Mouse (Mus musculus) embryo, embryonic 9.5 days (tissue): ENCODE results near the gene Ckap4.
"Not testable (repeated sequence)": the region's sequence is repeated elsewhere in the genome, so short reads cannot be mapped to it uniquely, and the experiment has no call there.

Experiments used
- DNase-seq: peaks from one replicate; pipeline ENCODE4 v3.0.0-alpha.2; 2017; ENCODE audit errors: extremely low spot score

The Ckap4 gene

DNA sequence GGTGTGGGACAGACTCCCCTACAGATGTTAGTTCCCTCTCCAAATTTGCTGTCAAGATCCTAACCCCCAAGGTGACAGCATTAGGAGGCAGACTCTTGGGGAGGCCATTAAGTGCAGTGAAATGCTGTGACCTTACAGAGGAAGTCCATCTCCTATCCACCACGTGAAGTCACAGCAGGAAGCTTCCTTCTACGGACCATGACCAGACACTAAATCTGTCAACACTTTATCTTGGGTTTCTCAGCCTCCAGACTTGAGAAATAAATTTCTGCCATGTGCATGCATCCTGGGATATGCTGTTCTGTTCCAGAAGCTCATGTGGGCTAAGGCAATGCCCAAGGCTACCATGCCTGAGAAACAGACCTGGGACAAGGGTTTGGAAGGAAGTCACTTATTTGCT lies 35.0 kb downstream of the Ckap4 start:
- no peak for DNase-seq

DNA sequence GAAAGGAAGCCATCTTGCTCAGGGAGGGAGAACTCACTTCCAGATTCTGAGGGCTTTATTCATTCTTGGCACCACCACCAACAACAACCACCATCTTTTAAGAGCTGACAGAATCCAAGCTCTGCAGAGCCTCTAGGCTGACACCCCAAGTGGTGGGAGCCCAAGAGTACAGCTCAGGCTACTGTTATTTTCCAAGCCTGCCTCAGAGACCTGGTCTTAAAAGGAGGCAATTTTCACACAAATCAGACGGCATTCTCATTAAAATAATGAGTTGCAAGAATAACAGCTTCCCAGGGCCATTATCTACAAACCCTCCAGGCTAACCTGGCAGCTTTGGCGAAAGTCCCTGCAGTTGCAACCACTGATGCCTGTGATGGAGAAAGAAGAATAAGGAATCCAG lies 37.1 kb downstream of the Ckap4 start:
- no peak for DNase-seq

DNA sequence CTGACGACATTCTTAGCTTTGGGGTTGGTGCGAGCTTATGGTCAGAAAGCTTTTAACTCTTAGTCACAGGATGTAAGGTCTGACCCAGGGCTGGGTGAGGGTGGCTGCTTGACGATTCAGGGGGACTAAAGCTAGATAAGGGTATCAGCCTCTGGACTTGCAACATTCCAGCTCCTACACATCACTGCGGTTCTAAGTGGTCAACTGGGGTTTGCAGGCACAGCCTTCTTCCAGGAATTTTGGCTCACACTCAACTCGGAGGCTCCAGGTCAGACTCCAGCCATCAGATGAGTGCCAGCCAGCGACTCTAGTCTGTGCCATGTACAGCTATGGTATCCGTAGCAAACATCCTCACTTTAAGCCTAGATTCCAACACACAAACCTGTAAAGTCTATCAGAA lies 39.4 kb downstream of the Ckap4 start:
- no peak for DNase-seq

DNA sequence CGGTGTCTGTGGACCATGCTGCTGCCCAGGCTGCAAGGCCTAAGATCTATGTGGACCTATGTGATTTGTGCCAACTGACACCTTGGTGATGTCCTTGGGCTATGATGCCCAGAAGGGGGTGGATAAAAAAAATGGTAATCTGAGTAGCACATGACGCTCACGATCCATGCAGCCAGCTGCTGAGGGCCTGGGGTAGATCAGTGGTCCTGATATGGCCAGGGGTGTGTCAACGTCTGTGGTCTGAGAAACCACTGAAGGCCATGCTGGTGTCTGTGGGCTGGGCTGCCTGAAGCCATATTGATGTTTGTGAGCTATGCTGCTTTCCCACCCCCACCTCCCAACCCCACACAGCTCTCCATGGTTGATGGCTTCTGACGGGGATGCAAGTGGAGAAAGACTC lies 43.7 kb downstream of the Ckap4 start:
- DNase-seq: no peak

DNA sequence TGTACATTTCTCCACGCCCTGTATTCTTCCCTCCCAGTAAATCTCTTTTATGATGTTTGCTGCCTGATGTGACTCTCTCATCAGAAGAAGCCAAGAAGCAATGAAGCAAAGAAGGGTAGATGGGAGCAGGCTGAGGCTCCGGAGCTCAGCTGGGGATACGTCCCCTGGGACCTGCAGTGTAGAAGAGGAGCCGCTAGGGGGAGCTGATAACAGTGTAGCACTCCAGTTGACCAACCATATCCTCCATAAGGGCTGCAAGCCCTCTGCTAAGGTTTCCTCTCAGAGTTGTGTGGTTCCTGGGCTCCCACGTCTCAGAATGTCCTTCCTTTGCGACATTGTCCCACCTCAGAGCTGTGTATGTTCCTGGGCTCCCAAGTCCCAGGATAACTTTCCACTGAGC lies 45.5 kb downstream of the Ckap4 start:
- DNase-seq: peak; percentile 56

DNA sequence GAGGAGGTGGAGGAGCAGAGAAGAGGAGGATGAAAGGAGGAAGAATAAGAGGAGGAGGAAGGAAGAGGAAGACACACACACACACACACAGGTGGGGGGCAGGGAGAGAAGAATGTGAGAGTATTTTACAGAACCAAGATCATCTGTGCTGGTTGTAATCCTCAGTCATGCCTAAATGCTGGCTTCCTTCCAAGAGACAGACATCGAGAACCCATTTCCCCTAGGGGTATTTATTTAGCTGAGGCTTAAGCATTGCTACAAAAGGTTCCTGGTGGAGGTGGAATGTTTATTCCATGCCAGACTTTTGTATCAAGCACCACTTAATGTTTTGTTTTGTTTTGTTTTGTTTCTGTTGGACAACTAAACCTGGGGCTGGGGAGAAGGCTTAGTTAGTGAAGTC lies 49.2 kb downstream of the Ckap4 start:
- DNase-seq: no peak

DNA sequence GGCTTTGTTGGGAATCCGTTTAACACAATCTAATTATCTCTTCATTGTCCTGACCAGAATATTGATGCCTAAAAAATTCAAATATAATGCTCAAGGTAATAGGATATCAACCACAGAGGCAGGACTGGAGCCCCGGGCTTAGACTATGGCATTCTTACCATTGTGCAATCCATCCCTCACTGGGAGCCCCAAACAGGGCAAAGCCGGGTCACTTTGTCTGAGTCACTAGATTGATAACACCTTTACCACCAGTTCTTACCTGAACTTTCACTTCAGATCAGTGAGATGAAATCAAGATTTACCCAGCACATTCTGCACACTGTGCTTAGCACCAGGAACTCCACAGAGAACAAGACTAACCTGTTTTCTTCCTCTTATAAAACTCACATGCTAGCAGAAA lies 50.3 kb downstream of the Ckap4 start:
- DNase-seq: no peak

DNA sequence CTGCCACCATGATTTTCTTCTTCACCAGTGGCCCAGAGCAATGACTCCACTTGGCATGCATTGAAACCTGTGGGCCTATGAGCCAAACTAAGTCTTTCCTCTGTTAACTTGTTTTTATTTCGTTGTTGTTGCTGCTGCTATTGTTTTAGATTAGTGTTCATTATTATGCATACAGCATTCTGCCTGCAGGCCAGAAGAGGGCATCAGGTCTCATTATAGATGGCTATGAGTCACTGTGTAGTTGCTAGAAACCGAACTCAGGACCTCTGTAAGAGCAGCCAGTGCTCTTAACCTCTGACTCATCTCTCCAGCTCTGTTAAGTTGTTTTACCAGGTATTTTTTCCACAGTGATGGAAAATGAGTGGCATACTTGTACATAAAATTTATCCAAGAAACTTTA lies 50.8 kb downstream of the Ckap4 start:
- no peak for DNase-seq

DNA sequence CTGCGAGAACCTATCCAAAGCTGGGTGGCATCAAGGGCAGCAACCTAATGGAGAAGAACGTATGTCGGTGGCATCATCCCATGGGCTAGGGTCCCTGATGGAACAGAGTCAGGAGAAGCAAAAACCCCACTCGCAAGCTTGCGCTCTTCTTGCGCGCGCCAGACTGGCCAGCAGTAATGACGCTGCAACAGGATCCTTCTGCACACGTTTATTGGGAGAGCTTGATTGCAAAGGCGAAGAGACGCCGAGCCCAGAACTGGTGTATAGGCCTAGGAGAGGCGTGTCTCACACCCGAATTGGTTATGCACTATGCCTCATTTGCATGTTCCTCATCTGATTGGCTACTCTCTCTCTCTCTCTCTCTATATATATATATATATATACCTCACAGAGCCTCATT lies 51.4 kb downstream of the Ckap4 start:
- not testable (repeated sequence) for DNase-seq

DNA sequence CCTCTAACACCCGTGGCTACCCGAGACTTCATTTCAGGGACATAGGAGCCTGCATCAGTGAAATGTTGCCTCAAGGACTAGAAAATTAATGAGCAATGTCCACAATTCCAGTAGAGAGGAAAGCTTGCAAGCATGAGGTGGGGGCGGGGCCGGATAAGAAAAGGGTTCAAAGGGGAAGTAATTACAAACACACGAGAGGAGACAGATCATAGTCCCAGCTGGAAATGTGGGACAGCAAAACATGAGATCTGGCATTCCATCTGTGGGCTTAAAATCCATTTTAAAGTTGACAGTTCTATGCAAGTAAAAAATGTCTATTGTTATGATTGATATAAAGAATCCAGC lies 52.6 kb downstream of the Ckap4 start:
- DNase-seq: no peak

DNA sequence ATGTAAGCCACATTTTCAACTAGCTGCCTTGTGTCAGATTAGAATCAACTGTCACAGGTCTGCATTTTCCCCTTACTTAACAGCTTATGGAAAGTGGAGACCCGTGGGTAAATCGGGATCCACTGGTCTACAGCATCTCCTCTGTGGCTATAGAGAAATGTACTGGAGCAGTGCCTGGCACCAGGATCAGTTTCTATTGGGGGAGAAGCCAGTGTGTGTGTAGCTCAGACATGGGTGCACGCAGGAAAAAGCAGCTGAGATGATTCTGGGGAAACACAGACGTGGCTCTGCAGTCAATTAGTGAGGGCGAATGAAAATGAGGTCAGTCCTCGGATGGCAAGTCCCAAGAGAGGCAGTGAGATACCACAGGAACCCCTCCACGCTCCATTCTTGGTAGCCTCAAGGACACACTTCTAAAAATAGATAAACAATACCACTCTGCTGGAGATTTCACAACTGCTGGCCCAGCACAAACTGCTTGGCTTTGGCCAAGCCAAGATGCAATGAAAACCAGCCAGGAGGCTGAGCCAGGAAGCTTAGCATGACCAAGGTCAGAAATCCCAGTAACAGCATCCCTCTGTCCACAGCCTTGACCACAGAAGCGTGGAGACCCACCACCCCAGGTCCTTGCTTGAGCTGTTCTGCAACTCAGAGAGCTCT lies 53.1 kb downstream of the Ckap4 start:
- DNase-seq: no peak

DNA sequence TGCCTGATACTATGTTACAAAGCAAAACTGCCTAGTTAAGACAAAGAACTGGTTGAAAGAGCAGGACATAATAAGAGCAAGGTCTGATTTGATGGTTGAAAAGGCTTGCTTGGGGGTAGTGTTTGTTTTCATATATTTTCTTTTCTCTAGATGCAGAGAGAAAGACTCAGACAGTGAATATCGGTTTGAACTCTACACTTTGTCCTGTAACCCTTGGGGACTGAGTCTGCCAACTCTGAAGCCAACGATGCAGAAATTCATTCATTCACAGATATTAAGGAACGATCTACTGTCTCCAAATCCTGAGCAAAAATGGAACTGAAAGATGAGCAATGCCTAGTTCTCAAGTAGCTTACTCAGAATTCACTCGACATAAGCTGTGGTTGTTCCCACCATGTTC lies 53.7 kb downstream of the Ckap4 start:
- DNase-seq: no peak

DNA sequence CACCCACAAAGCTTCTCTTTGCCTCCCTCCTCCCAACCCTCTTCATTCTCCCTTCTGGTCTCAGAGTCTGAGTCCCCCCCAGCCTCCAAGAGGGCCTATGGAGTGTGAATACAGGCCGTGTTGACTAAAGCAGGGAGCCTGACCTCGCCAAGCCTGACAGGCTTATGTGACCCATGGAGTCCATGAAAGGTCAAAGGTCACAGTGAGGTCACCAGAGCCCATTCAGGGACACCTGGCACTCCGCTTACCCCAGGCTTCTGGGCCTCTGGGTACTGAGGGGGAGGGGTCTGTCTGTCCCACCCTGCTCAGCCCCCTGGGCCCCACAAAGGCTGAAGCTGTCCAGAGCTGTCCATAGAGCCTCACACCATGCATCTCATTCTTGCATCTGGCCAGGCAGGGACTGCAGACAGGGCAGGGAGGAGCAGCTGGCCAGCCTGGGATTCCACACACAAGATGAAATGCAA lies 56.2 kb downstream of the Ckap4 start:
- DNase-seq: peak; percentile 93

DNA sequence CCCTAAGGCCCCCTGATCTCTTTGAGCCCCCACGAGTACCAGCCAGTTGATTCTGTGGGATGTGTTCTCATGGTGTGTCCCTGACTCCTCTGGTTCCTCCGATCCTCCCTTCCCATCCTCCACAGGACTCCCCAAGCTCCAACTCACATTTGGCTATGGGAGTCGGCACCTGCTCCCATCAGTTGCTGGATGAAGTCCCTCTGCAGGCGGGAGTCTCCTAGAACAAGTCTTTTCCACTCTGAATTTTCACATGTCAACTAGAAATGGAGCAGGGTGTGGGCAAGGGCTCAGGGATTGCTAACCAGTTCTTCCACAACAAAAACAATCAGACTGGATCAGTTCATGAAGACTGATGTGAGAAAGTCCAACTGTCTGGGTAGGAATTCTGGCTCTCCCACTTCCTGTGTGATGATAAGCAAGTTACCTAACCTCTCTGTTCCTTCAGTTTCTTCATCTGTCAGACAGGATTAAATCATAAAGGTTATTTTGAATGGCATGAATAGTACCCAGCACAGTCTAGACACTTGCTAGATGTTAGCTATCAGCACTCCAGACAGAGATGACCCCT lies 56.7 kb downstream of the Ckap4 start:
- DNase-seq: peak; percentile 54
